Mouse (Mus musculus) T-cell, adult 66 days (primary cell): ENCODE measurements around the gene Podxl2. TPM values are rescaled to one million over a fixed set of nuclear protein-coding genes. Genes with fewer than 3 reads are reported as not detected.

ENCODE experiments used
- total RNA-seq, 2 experiments: library from RNA; stranded (reverse); gene quantifications; 3 replicates in 1 of 2; 4 replicates in 1 of 2; pipeline ENCODE4 v1.2.4; 2023

The Podxl2 gene
- total RNA-seq: not detected

GRCm38 (mm10) chr6:88874868-88875508, at the start of gene Podxl2:
TSS of gene Podxl2 (minus strand) at chr6:88875044.

GRCm38 (mm10) chr6:88901947-88902820, 27.3 kb upstream of the Podxl2 start, which contains the start of gene Tpra1:
TSS of gene Tpra1 (plus strand) at chr6:88902251.

GRCm38 (mm10) chr6:88898534-88899048, 23.7 kb upstream of the Podxl2 start, which contains the start of gene Mcm2:
TSS of gene Mcm2 (minus strand) at chr6:88898780.

GRCm38 (mm10) chr6:88841781-88842689, 32.8 kb downstream of the Podxl2 start, which contains the start of gene Abtb1:
TSS of gene Abtb1 (minus strand) at chr6:88841984.

Other genes starting within 250 kb of the Podxl2 start
- not detected for gene Kbtbd12, start 237.1 kb downstream of the Podxl2 start, total RNA-seq
- 1 to 10 TPM in 1 of 2 experiments, under 1 TPM in 1; 0.65 to 1.5 TPM for gene Mgll, start 150.6 kb downstream of the Podxl2 start, total RNA-seq
- gene Abtb1, start 33.1 kb downstream of the Podxl2 start, total RNA-seq: 10 to 100 TPM; 44.5 to 48.1 TPM
- gene Mcm2, start 23.7 kb upstream of the Podxl2 start, total RNA-seq: 10 to 100 TPM; 56.1 to 62.8 TPM
- 100 to 1,000 TPM in 1 of 2 experiments, 10 to 100 TPM in 1; 87.5 to 112 TPM for gene Tpra1, start 27.2 kb upstream of the Podxl2 start, total RNA-seq